In genomic region chr6:125378621-125379020, GRCm38 (mm10) we compare ENCODE assay signal across 14 mouse cellular contexts. TPM values are rescaled to one million over a fixed set of nuclear protein-coding genes. Genes with fewer than 3 reads are reported as not detected.
A peak's percentile ranks its signal among the peaks of the same experiment; 100 is the strongest.
DNase-seq lines count a peak whose midpoint lies in the region; ATAC-seq lines count a peak whose summit lies in the region.
"Had no signal": no experiment of that assay in that cellular context is flagged by ENCODE, and none has a peak within 500 bp of the region (broad histone marks: within the 10 kb centered on the region; RNA-seq: fewer than 3 reads in every experiment).

No protein-coding gene starts in this region.

- intact Hi-C loops in heart, postnatal 36 days (cut with DNase I): no loop called here

- 0 out of 2 replicates have a peak, but pooled peaks have one; percentile 1 for ATAC-seq in kidney, embryonic 16.5 days (ENCODE audit: low FRiP score, low TSS enrichment)
- ATAC-seq in embryonic facial prominence, embryonic 13.5 days (ENCODE audit: insufficient number of reproducible peaks, insufficient read depth, low FRiP score, low TSS enrichment, low read depth): no peak
- no peak for ATAC-seq in liver, embryonic 13.5 days (ENCODE audit: low read depth)
- ATAC-seq: forebrain, postnatal 0 days had no signal

- peak; percentile 92 for DNase-seq in heart, adult 11 months
- DNase-seq in heart, postnatal 36 days: no peak
- no peak for DNase-seq in kidney, postnatal 14 days
- no peak for DNase-seq in liver, embryonic 13.5 days
- no peak for DNase-seq in urinary bladder, adult 18-20 months (ENCODE audit: low spot score in 2 of 2)
- no peak for DNase-seq in left cerebral cortex, adult 8-10 months (ENCODE audit: low spot score in 2 of 2)
- DNase-seq: cerebellum, adult 18-20 months; forebrain, postnatal 0 days had no signal

- peaks cover 2% of the 10 kb centered on the region; the same call in 1 of the 2 replicates for H3K36me3 ChIP-seq in kidney, embryonic 16.5 days (ENCODE audit: insufficient read depth, low read length)
- no peaks in the 10 kb centered on the region for H3K36me3 ChIP-seq in embryonic facial prominence, embryonic 13.5 days
- no peaks in the 10 kb centered on the region for H3K36me3 ChIP-seq in liver, embryonic 13.5 days
- H3K36me3 ChIP-seq: hindbrain, embryonic 15.5 days had no signal

- H3K4me1 ChIP-seq in kidney, embryonic 16.5 days (ENCODE audit: insufficient read depth, low read length): peaks cover 40% of the 10 kb centered on the region
- H3K4me1 ChIP-seq in embryonic facial prominence, embryonic 13.5 days: peaks cover 37% of the 10 kb centered on the region
- peaks cover 26% of the 10 kb centered on the region for H3K4me1 ChIP-seq in liver, embryonic 13.5 days (replicated peaks)

- peaks cover 35% of the 10 kb centered on the region for H3K27me3 ChIP-seq in kidney, embryonic 16.5 days (ENCODE audit: insufficient read depth, low read length)
- H3K27me3 ChIP-seq in embryonic facial prominence, embryonic 13.5 days: peaks cover 69% of the 10 kb centered on the region
- H3K27me3 ChIP-seq in liver, embryonic 13.5 days: peaks cover 50% of the 10 kb centered on the region

- WGBS in kidney, embryonic 16.5 days: 28% methylated on average over 6 of the region's 6 CpGs
- WGBS in embryonic facial prominence, embryonic 13.5 days: 19% methylated on average over 6 of the region's 6 CpGs
- WGBS in liver, embryonic 13.5 days (ENCODE audit: insufficient replicate concordance): 23% methylated on average over 6 of the region's 6 CpGs

- peak overlapping the region; percentile 37 for H3K4me2 ChIP-seq in kidney, embryonic 16.5 days (replicated peaks; ENCODE audit: low read depth, low read length)
- H3K4me2 ChIP-seq in embryonic facial prominence, embryonic 13.5 days: peak overlapping the region; percentile 14
- H3K4me2 ChIP-seq in liver, embryonic 13.5 days: peak overlapping the region; percentile 15
- H3K4me2 ChIP-seq: hindbrain, embryonic 15.5 days had no signal

- H3K4me3 ChIP-seq in kidney, embryonic 16.5 days (ENCODE audit: low read length): no peak overlapping the region
- no peak overlapping the region for H3K4me3 ChIP-seq in embryonic facial prominence, embryonic 13.5 days
- H3K4me3 ChIP-seq in liver, embryonic 13.5 days (replicated peaks): no peak overlapping the region
- H3K4me3 ChIP-seq: hindbrain, embryonic 15.5 days had no signal

- H3K9ac ChIP-seq in kidney, embryonic 16.5 days (replicated peaks; ENCODE audit: low read length): 0 out of 2 replicates have a peak overlapping the region, but pooled peaks have one; percentile 33
- H3K9ac ChIP-seq in embryonic facial prominence, embryonic 13.5 days: no peak overlapping the region
- H3K9ac ChIP-seq in liver, embryonic 13.5 days: no peak overlapping the region
- H3K9ac ChIP-seq: forebrain, postnatal 0 days; hindbrain, embryonic 15.5 days had no signal

- H3K27ac ChIP-seq in kidney, embryonic 16.5 days (ENCODE audit: low read length): no peak overlapping the region
- no peak overlapping the region for H3K27ac ChIP-seq in embryonic facial prominence, embryonic 13.5 days
- H3K27ac ChIP-seq in liver, embryonic 13.5 days: no peak overlapping the region
- H3K27ac ChIP-seq: hindbrain, embryonic 15.5 days had no signal

- H3K9me3 ChIP-seq in kidney, embryonic 16.5 days (ENCODE audit: low read length): no peaks in the 10 kb centered on the region
- no peaks in the 10 kb centered on the region for H3K9me3 ChIP-seq in embryonic facial prominence, embryonic 13.5 days
- no peaks in the 10 kb centered on the region for H3K9me3 ChIP-seq in liver, embryonic 13.5 days (replicated peaks)
- H3K9me3 ChIP-seq: hindbrain, embryonic 15.5 days had no signal

RNA-seq across cellular contexts. Expression of gene Plekhg6, which starts 2.0 kb away (rescaled TPM):
- not detected for total RNA-seq in heart, postnatal 36 days (2021)
- 4.9 and 6.0 TPM in 2 replicates for polyA plus RNA-seq in kidney, embryonic 16.5 days (2015; fragmentation: Nextera tagmentation; extraction: Ambion mirVana)
- polyA plus RNA-seq in embryonic facial prominence, embryonic 13.5 days (2015; fragmentation: Nextera tagmentation; extraction: Ambion mirVana): 1.1 and 1.3 TPM in 2 replicates
- 0.31 and 0.56 TPM in 2 replicates for polyA plus RNA-seq in liver, embryonic 13.5 days (2015; fragmentation: Nextera tagmentation; extraction: Ambion mirVana)
- total RNA-seq in left cerebral cortex, adult 8-10 months (2022): under 1 TPM; 0.28 to 0.71 (median 0.40) TPM
- total RNA-seq: gastrocnemius, postnatal 36 days; megakaryocyte progenitor cell, adult 5-6 weeks had no signal
- polyA plus RNA-seq: spleen, adult 2 months had no signal

RNA-seq across cellular contexts. Expression of gene Tnfrsf1a, which starts 29.5 kb away (rescaled TPM):
- 10 to 100 TPM; 59.6 to 63.7 TPM for total RNA-seq in heart, postnatal 36 days (2021)
- 91.0 and 93.2 TPM in 2 replicates for polyA plus RNA-seq in kidney, embryonic 16.5 days (2015; fragmentation: Nextera tagmentation; extraction: Ambion mirVana)
- polyA plus RNA-seq in embryonic facial prominence, embryonic 13.5 days (2015; fragmentation: Nextera tagmentation; extraction: Ambion mirVana): 62.3 and 67.9 TPM in 2 replicates
- polyA plus RNA-seq in liver, embryonic 13.5 days (2015; fragmentation: Nextera tagmentation; extraction: Ambion mirVana): 19.6 and 23.4 TPM in 2 replicates
- 10 to 100 TPM; 12.8 to 23.2 (median 16.7) TPM for total RNA-seq in left cerebral cortex, adult 8-10 months (2022)

RNA-seq across cellular contexts. Expression of gene Scnn1a, which starts 58.2 kb away (rescaled TPM):
- total RNA-seq in heart, postnatal 36 days (2021): 1 to 10 TPM in 1 of 2 experiments, under 1 TPM in 1; 0.46 to 1.1 TPM
- polyA plus RNA-seq in kidney, embryonic 16.5 days (2015; fragmentation: Nextera tagmentation; extraction: Ambion mirVana): 7.5 and 7.7 TPM in 2 replicates
- 1.3 and 1.5 TPM in 2 replicates for polyA plus RNA-seq in embryonic facial prominence, embryonic 13.5 days (2015; fragmentation: Nextera tagmentation; extraction: Ambion mirVana)
- 0.31 and 0.37 TPM in 2 replicates for polyA plus RNA-seq in liver, embryonic 13.5 days (2015; fragmentation: Nextera tagmentation; extraction: Ambion mirVana)
- total RNA-seq in left cerebral cortex, adult 8-10 months (2022): 1 to 10 TPM; 2.6 to 3.7 (median 3.1) TPM
